Mouse (Mus musculus) kidney, embryonic 14.5 days (tissue): ENCODE data around the gene Tlk1. TPM values are rescaled to one million over a fixed set of nuclear protein-coding genes. Genes with fewer than 3 reads are reported as not detected.

Experiments used
- ATAC-seq: fragments of 200-750 bp; cut with Nextera tagmentation; 2 replicates; pipeline ENCODE4 v1.8.0; 2017; ENCODE audit warnings: moderate number of reproducible peaks, mild to moderate bottlenecking, moderate TSS enrichment, moderate library complexity; ENCODE audit not compliant: low FRiP score, low TSS enrichment
- H3K27ac ChIP-seq: fragments of 300-500 bp; sonication (generic); 2 replicates; pipeline ENCODE4 v1.5.1; 2014; ENCODE audit warnings: low read depth, mild to moderate bottlenecking, low read length, moderate library complexity, mixed read lengths
- H3K27me3 ChIP-seq: fragments of 300-500 bp; sonication (generic); 2 replicates; pipeline ENCODE4 v1.6.1; 2014; ENCODE audit warnings: mild to moderate bottlenecking, low read length; ENCODE audit not compliant: control insufficient read depth, insufficient read depth
- H3K36me3 ChIP-seq: fragments of 300-500 bp; sonication (generic); 2 replicates; pipeline ENCODE4 v1.6.1; 2014; ENCODE audit warnings: low read length, mixed read lengths; ENCODE audit not compliant: control insufficient read depth, insufficient read depth
- H3K4me1 ChIP-seq: fragments of 300-500 bp; sonication (generic); 2 replicates; pipeline ENCODE4 v1.6.1; 2014; ENCODE audit warnings: low read length, mixed read lengths; ENCODE audit not compliant: control insufficient read depth, insufficient read depth
- H3K4me2 ChIP-seq: fragments of 300-500 bp; sonication (generic); replicated peaks from 2 replicates; pipeline ENCODE4 v1.6.1; 2014; ENCODE audit warnings: low read depth, mild to moderate bottlenecking, low read length
- H3K4me3 ChIP-seq: fragments of 300-500 bp; sonication (generic); 2 replicates; pipeline ENCODE4 v1.5.1; 2014; ENCODE audit warnings: mild to moderate bottlenecking, low read length
- H3K9ac ChIP-seq: fragments of 300-500 bp; sonication (generic); 2 replicates; pipeline ENCODE4 v1.6.1; 2014; ENCODE audit warnings: low read depth, mild to moderate bottlenecking, low read length, moderate library complexity
- H3K9me3 ChIP-seq: fragments of 300-500 bp; sonication (generic); 2 replicates; pipeline ENCODE4 v1.6.1; 2016; ENCODE audit warnings: low read length; ENCODE audit not compliant: control insufficient read depth
- WGBS: fragments of 180-500 bp; shearing (Covaris S2); extraction: QIAGEN DNeasy Blood & Tissue Kit; methylation state at CpG from one replicate; pipeline ENCODE4 v1.1.7; 2014; 5-methylcytosine and 5-hydroxymethylcytosine counted together
- polyA plus RNA-seq: library from polyadenylated mRNA; unstranded; fragments of >200 nt; fragmentation: Nextera tagmentation; extraction: Ambion mirVana; gene quantifications from 2 replicates; pipeline ENCODE4 v1.2.1, GENCODE M21; 2014

Gene Tlk1
- polyA plus RNA-seq, 1 experiment from 2014 or later: 37.4 TPM

- Histone ChIP-seq H3K4me1 (no peaks in the 10 kb centered on the region), H3K36me3 (peaks cover 7% of the 10 kb centered on the region; the same call in 1 of the 2 replicates), H3K9me3 (no peaks in the 10 kb centered on the region), H3K27me3 (no peaks in the 10 kb centered on the region), H3K9ac (no peak overlapping the region), H3K27ac (no peak overlapping the region), H3K4me2 (no peak overlapping the region), H3K4me3 (no peak overlapping the region)
- WGBS: 83% methylated on average over 2 of the region's 2 CpGs
- no peak for ATAC-seq
Measured at GRCm38 (mm10) chr2:70790246-70790645, 35.3 kb downstream of the Tlk1 start.

GRCm38 (mm10) chr2:70789331-70789730 is 36.2 kb downstream of the Tlk1 start:
- WGBS: 89% methylated on average over 3 of the region's 3 CpGs
- Histone ChIP-seq H3K4me3 (no peak overlapping the region), H3K9me3 (no peaks in the 10 kb centered on the region), H3K27me3 (no peaks in the 10 kb centered on the region), H3K27ac (no peak overlapping the region), H3K4me2 (no peak overlapping the region), H3K9ac (no peak overlapping the region), H3K4me1 (no peaks in the 10 kb centered on the region), H3K36me3 (peaks cover 1% of the 10 kb centered on the region; the same call in 1 of the 2 replicates)
- no peak for ATAC-seq

GRCm38 (mm10) chr2:70784447-70784846 is 41.1 kb downstream of the Tlk1 start:
- Histone ChIP-seq H3K9me3 (no peaks in the 10 kb centered on the region), H3K36me3 (no peaks in the 10 kb centered on the region), H3K4me1 (no peaks in the 10 kb centered on the region), H3K4me3 (no peak overlapping the region), H3K27ac (no peak overlapping the region), H3K4me2 (no peak overlapping the region), H3K9ac (no peak overlapping the region), H3K27me3 (no peaks in the 10 kb centered on the region)
- no peak for ATAC-seq
- 80% methylated on average over 4 of the region's 4 CpGs for WGBS

GRCm38 (mm10) chr2:70783504-70783903 is 42.0 kb downstream of the Tlk1 start:
- WGBS: 79% methylated on average over 8 of the region's 8 CpGs
- no peak overlapping the region for H3K27ac ChIP-seq
- H3K4me1 ChIP-seq: no peaks in the 10 kb centered on the region
- no peaks in the 10 kb centered on the region for H3K27me3 ChIP-seq
- no peak overlapping the region for H3K4me3 ChIP-seq
- no peaks in the 10 kb centered on the region for H3K36me3 ChIP-seq
- H3K4me2 ChIP-seq: no peak overlapping the region
- ATAC-seq: no peak
- no peak overlapping the region for H3K9ac ChIP-seq
- H3K9me3 ChIP-seq: no peaks in the 10 kb centered on the region

- WGBS: 90% methylated on average over 1 of the region's 1 CpGs
- H3K9ac ChIP-seq: no peak overlapping the region
- peaks cover 5% of the 10 kb centered on the region; the same call in 1 of the 2 replicates for H3K36me3 ChIP-seq
- no peak overlapping the region for H3K27ac ChIP-seq
- no peak overlapping the region for H3K4me3 ChIP-seq
- no peak overlapping the region for H3K4me2 ChIP-seq
- ATAC-seq: no peak
- no peaks in the 10 kb centered on the region for H3K9me3 ChIP-seq
- H3K4me1 ChIP-seq: no peaks in the 10 kb centered on the region
- H3K27me3 ChIP-seq: no peaks in the 10 kb centered on the region
Measured at GRCm38 (mm10) chr2:70779634-70780033, 45.9 kb downstream of the Tlk1 start.

GRCm38 (mm10) chr2:70776744-70777143 is 48.8 kb downstream of the Tlk1 start:
- Histone ChIP-seq H3K4me1 (no peaks in the 10 kb centered on the region), H3K27me3 (no peaks in the 10 kb centered on the region), H3K27ac (no peak overlapping the region), H3K9me3 (no peaks in the 10 kb centered on the region), H3K4me3 (no peak overlapping the region), H3K36me3 (peaks cover 5% of the 10 kb centered on the region; the same call in 1 of the 2 replicates), H3K4me2 (no peak overlapping the region), H3K9ac (no peak overlapping the region)
- ATAC-seq: no peak
- 75% methylated on average over 2 of the region's 2 CpGs for WGBS

GRCm38 (mm10) chr2:70764734-70765133 is 60.8 kb downstream of the Tlk1 start:
- Histone ChIP-seq H3K27ac (no peak overlapping the region), H3K36me3 (peaks cover 2% of the 10 kb centered on the region; the same call in 1 of the 2 replicates), H3K27me3 (no peaks in the 10 kb centered on the region), H3K4me2 (no peak overlapping the region), H3K9me3 (no peaks in the 10 kb centered on the region), H3K9ac (no peak overlapping the region), H3K4me1 (no peaks in the 10 kb centered on the region), H3K4me3 (no peak overlapping the region)
- ATAC-seq: no peak
- WGBS: 76% methylated on average over 7 of the region's 7 CpGs

- 79% methylated on average over 1 of the region's 1 CpGs for WGBS
- Histone ChIP-seq H3K4me2 (no peak overlapping the region), H3K9ac (no peak overlapping the region), H3K4me1 (no peaks in the 10 kb centered on the region), H3K27me3 (no peaks in the 10 kb centered on the region), H3K4me3 (no peak overlapping the region), H3K27ac (no peak overlapping the region), H3K9me3 (no peaks in the 10 kb centered on the region), H3K36me3 (no peaks in the 10 kb centered on the region)
- no peak for ATAC-seq
Measured at GRCm38 (mm10) chr2:70762741-70763140, 62.8 kb downstream of the Tlk1 start.

- 95% methylated on average over 5 of the region's 5 CpGs for WGBS
- no peaks in the 10 kb centered on the region for H3K27me3 ChIP-seq
- H3K9ac ChIP-seq: no peak overlapping the region
- no peaks in the 10 kb centered on the region for H3K4me1 ChIP-seq
- no peak overlapping the region for H3K4me2 ChIP-seq
- H3K9me3 ChIP-seq: no peaks in the 10 kb centered on the region
- no peak overlapping the region for H3K27ac ChIP-seq
- H3K36me3 ChIP-seq: peaks cover 29% of the 10 kb centered on the region
- ATAC-seq: no peak
- H3K4me3 ChIP-seq: no peak overlapping the region
Measured at GRCm38 (mm10) chr2:70752149-70752548, 73.4 kb downstream of the Tlk1 start.
